Mouse (Mus musculus) E14TG2a.4 (cell line): Measurements from ENCODE around the gene Mroh3.

ENCODE experiments used
- CTCF ChIP-seq: conservative IDR thresholded peaks from 2 replicates; pipeline ENCODE4 v1.5.1; 2014; ENCODE audit warnings: low read length
- NANOG ChIP-seq: IDR thresholded peaks from 2 replicates; pipeline ENCODE4 v1.6.1; 2014; ENCODE audit warnings: borderline replicate concordance, low read length, mixed read lengths

DNA sequence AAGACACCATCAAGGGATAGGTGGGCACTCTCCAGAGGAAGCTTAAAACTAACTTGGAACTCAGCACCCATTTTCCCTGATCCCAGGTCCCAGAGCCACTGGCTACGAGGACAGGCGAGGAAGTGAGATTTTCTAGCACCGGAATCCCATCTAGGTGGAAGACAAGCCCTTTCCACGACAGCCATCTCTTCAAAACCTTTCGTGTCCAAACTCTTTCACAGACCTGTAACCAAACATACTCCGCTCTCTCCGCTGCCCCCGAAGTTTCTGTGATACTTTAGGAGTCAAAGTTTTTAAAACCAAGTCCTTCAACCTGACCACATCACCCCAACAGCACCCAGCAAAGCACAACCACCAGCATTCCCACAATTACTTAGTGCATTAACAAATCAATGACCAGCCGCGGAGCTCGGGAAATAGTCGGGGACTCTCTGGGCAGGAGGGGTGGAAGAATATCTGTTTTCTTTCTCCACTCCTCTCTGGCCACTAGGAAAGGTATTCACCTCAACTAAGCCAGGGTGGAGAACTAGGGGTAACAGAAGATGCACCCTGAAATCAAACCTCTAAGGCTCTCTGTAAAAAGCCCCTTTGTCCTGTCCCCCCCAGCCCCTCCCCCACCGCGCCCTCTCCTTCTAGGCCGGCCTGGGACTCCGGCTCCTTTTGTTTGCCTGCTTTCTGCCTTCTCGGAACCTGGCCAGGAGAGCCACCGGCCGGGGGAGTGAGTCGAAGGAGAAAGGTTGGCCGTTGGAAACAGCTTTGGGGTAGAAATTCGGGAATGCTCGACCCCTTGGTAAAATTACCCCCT lies 20.6 kb upstream of the Mroh3 start:
- no peak for TF ChIP-seq CTCF
- no peak for TF ChIP-seq NANOG
